Comparison of ENCODE assay signal across 15 mouse cellular contexts in the genomic region with DNA sequence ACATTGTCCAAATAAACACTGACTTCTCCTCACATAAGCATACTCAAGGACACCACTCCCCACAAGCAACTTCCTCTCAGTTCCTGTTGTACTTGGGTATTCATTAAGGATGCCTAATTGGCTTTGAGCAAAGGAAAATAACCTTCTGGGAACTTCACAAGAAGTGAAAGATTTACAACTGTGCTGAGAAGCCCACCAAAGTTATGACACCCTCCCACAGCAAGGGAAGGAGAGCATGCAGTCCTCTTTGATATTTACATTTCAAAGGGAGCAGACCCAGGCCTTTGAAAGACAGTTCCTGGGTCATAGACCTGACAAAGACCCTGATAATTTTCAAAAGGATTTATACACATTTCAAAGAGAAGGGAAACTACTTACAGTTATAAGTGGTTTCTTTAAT.
"Had no signal": no experiment of that assay in that cellular context is flagged by ENCODE, and none has a peak within 500 bp of the region (broad histone marks: within the 10 kb centered on the region; RNA-seq: fewer than 3 reads in every experiment).

No protein-coding gene starts in this region.

- H3K27ac ChIP-seq: limb, embryonic 12.5 days; liver, embryonic 13.5 days; midbrain, embryonic 10.5 days; midbrain, embryonic 15.5 days; neural tube, embryonic 15.5 days had no signal

- H3K9ac ChIP-seq: limb, embryonic 12.5 days; liver, embryonic 13.5 days; liver, postnatal 0 days; midbrain, embryonic 15.5 days; neural tube, embryonic 15.5 days had no signal

- ATAC-seq: inflammation-experienced regulatory T-cells, adult 6 months; intestine, postnatal 0 days; liver, postnatal 0 days; midbrain, embryonic 15.5 days had no signal

- H3K4me3 ChIP-seq: limb, embryonic 12.5 days; liver, embryonic 13.5 days; midbrain, embryonic 10.5 days; midbrain, embryonic 15.5 days; neural tube, embryonic 15.5 days had no signal

- H3K4me1 ChIP-seq: liver, embryonic 13.5 days; midbrain, embryonic 15.5 days; neural tube, embryonic 15.5 days had no signal

- H3K36me3 ChIP-seq: limb, embryonic 12.5 days; liver, embryonic 13.5 days; midbrain, embryonic 10.5 days; midbrain, embryonic 15.5 days; neural tube, embryonic 15.5 days had no signal

- H3K4me2 ChIP-seq: limb, embryonic 12.5 days; liver, embryonic 13.5 days; midbrain, embryonic 15.5 days; neural tube, embryonic 15.5 days had no signal

- H3K27me3 ChIP-seq: limb, embryonic 12.5 days; liver, embryonic 13.5 days; midbrain, embryonic 15.5 days; neural tube, embryonic 15.5 days had no signal

- DNase-seq: kidney, postnatal 10 days; layer of hippocampus, adult 9-11 months; liver; liver, embryonic 13.5 days; liver, postnatal 0 days; lung, postnatal 36 days; right cerebral cortex, adult 18-20 months; right cerebral cortex, postnatal 25 days; thymus, postnatal 36 days had no signal

- H3K9me3 ChIP-seq: limb, embryonic 12.5 days; liver, embryonic 13.5 days; midbrain, embryonic 10.5 days; midbrain, embryonic 15.5 days; neural tube, embryonic 15.5 days had no signal
